Mouse (Mus musculus) megakaryocyte-erythroid progenitor cell, adult 5-6 weeks (primary cell): Measurements from ENCODE around the gene Arl8a. TPM values are rescaled to one million over a fixed set of nuclear protein-coding genes. Genes with fewer than 3 reads are reported as not detected.
"Not testable (repeated sequence)": the region's sequence is repeated elsewhere in the genome, so short reads cannot be mapped to it uniquely, and the experiment has no call there.

ENCODE experiments used
- ATAC-seq: replicated peaks from 2 replicates; pipeline ENCODE4 v1.8.0; 2016; ENCODE audit warnings: mild to moderate bottlenecking, inconsistent platforms; ENCODE audit not compliant: severe bottlenecking, poor library complexity, low FRiP score, low TSS enrichment
- total RNA-seq, 2 experiments: library from RNA; stranded (forward) in 1 of 2; stranded (reverse) in 1 of 2; fragments of 200-1000, 215-1000 nt in 1 of 2; fragments of >200 nt in 1 of 2; fragmentation: Nextera tagmentation in 1 of 2; gene quantifications; 2 replicates each; pipeline ENCODE4 v1.2.3; 2014 to 2017

Gene Arl8a
- total RNA-seq, 2 experiments from 2014 or later, result 14.8 to 38.4 TPM

- ATAC-seq, result no peak
Measured at GRCm38 (mm10) chr1:135162720-135163119, 16.1 kb downstream of the Arl8a start.

- no peak for ATAC-seq
Measured at GRCm38 (mm10) chr1:135167435-135167834, 20.8 kb downstream of the Arl8a start, which contains the start of gene Gpr37l1. Gene Gpr37l1, minus strand, starts transcription at chr1:135167681.

GRCm38 (mm10) chr1:135168453-135169200, 22.0 kb downstream of the Arl8a start:
- ATAC-seq, result no peak

- ATAC-seq, result no peak
Measured at GRCm38 (mm10) chr1:135169556-135170224, 23.1 kb downstream of the Arl8a start.

GRCm38 (mm10) chr1:135170299-135170698, 23.7 kb downstream of the Arl8a start:
- no peak for ATAC-seq

GRCm38 (mm10) chr1:135171202-135171601, 24.6 kb downstream of the Arl8a start:
- ATAC-seq, result no peak

- peak; percentile 55 for ATAC-seq
Measured at GRCm38 (mm10) chr1:135171984-135172383, 25.4 kb downstream of the Arl8a start.

- ATAC-seq, result no peak
Measured at GRCm38 (mm10) chr1:135173311-135173710, 26.7 kb downstream of the Arl8a start.

GRCm38 (mm10) chr1:135175176-135175575, 28.6 kb downstream of the Arl8a start:
- ATAC-seq, result no peak

GRCm38 (mm10) chr1:135177724-135178123, 31.1 kb downstream of the Arl8a start:
- ATAC-seq, result no peak

- ATAC-seq, result no peak
Measured at GRCm38 (mm10) chr1:135178863-135179262, 32.2 kb downstream of the Arl8a start.

- ATAC-seq, result no peak
Measured at GRCm38 (mm10) chr1:135180830-135181229, 34.2 kb downstream of the Arl8a start.

- no peak for ATAC-seq
Measured at GRCm38 (mm10) chr1:135181275-135181674, 34.7 kb downstream of the Arl8a start.

- ATAC-seq, result no peak
Measured at GRCm38 (mm10) chr1:135181880-135182623, 35.4 kb downstream of the Arl8a start.

- ATAC-seq, result no peak
Measured at GRCm38 (mm10) chr1:135182975-135183374, 36.4 kb downstream of the Arl8a start.

GRCm38 (mm10) chr1:135183448-135183847, 36.8 kb downstream of the Arl8a start:
- no peak for ATAC-seq

- no peak for ATAC-seq
Measured at GRCm38 (mm10) chr1:135183941-135184570, 37.4 kb downstream of the Arl8a start.

- no peak for ATAC-seq
Measured at GRCm38 (mm10) chr1:135185936-135186335, 39.3 kb downstream of the Arl8a start.

- no peak for ATAC-seq
Measured at GRCm38 (mm10) chr1:135186427-135186826, 39.8 kb downstream of the Arl8a start.

GRCm38 (mm10) chr1:135187016-135187415, 40.4 kb downstream of the Arl8a start:
- not testable (repeated sequence) for ATAC-seq
